Mouse (Mus musculus): ENCODE data around the gene Grid2. TPM values are rescaled to one million over a fixed set of nuclear protein-coding genes. Genes with fewer than 3 reads are reported as not detected.
A peak's percentile ranks its signal among the peaks of the same experiment; 100 is the strongest.

Grid2 gene
- total RNA-seq, 2 experiments from 2014 or later, result not detected

- Histone ChIP-seq H3K4me3 (no peak overlapping the region), H3K27ac (no peak overlapping the region)
- TF ChIP-seq CTCF (IDR thresholded peaks at IDR 0.05), result no peak
- intact Hi-C loops (cut with DNase I), result no loop called here
- DNase-seq, result no peak
Measured at GRCm38 (mm10) chr6:64504394-64504793, 1248.7 kb downstream of the Grid2 start.

DNA sequence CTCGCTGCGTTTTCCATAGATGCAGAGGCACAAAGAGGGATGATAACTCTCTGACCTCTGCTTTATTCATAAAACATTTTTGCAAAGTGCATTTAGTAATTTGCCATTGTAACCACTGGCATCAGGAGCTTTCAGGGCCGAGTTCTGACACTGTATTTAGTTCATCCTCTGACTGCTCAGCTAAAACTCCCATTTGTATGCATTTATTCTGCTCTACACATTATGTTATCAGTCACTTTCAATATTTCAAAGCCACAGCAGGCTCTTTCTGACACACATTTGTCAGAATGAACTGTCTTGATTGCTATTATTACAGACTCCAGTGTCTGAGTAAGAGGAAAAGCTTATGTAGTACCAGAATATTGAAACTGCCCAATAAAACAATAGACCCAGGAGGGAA, 1286.5 kb downstream of the Grid2 start:
- Histone ChIP-seq H3K27ac (no peak overlapping the region), H3K4me3 (no peak overlapping the region)
- intact Hi-C loops (cut with DNase I), result no loop called here
- TF ChIP-seq CTCF (IDR thresholded peaks at IDR 0.05), result no peak
- no peak for DNase-seq

DNA sequence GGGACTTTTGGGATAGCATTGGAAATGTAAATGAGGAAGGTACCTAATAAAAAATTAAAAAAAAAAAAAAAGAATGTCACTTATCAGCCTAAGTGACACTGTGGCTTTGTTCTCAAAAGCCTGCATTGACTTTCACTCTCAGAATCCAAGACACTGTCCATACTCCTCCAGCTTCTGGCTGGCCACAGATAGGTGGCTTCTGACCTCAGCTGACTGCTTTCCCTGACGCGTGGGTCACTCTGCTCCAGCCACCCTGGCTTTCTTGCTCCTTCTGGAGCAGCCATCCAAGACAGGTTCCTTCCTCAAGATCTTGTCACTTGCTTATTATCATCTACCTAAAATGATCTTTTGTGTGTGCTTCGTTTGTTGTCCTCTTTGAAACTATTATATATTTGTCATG, 1298.0 kb downstream of the Grid2 start:
- DNase-seq, result no peak
- H3K27ac ChIP-seq, result no peak overlapping the region
- no peak overlapping the region for H3K4me3 ChIP-seq
- no peak for TF ChIP-seq CTCF (IDR thresholded peaks at IDR 0.05)
- intact Hi-C loops (cut with DNase I), result no loop called here

DNA sequence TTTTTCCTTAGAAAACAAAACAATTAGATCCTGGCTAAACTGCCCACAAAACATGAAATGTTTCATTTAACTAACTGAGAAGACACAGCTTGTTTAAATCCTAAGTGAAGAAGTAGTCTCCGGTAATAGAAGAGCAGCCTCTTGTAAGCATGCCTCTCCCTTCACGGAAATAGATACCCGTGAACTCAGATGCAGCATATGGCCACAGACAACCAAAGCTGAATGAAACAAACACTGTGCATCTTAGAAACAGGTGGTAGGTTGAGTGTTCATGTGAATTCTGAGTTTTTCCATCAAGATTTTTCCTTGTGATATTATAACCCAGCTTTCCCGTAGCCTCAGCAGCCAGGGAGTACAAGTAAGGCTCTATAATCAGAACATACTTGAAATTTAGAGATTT, 1299.5 kb downstream of the Grid2 start:
- no peak for DNase-seq
- no peak for TF ChIP-seq CTCF (IDR thresholded peaks at IDR 0.05)
- Histone ChIP-seq H3K27ac (no peak overlapping the region), H3K4me3 (no peak overlapping the region)
- intact Hi-C loops (cut with DNase I), result no loop called here

DNA sequence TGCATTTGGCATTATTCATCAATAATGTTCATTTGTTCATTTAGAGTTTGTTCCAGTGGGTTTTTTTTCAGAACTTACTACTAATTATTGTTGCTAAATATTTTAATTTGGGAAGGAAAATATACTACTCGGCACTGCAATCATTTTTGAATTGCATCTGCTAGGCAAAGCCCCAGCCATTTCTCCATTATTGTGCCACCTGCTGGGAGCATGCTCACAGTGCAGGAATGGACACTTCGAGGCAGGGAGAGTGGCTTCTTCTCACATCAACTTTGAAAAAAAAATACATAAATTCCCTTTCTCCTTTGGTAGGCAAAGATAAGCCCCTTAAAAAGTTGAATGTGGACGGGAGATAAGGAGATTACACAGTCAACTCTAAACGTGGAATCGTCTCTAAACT, 1312.9 kb downstream of the Grid2 start:
- Histone ChIP-seq H3K27ac (no peak overlapping the region), H3K4me3 (no peak overlapping the region)
- intact Hi-C loops (cut with DNase I), result no loop called here
- no peak for DNase-seq
- peak; percentile 52 for TF ChIP-seq CTCF (IDR thresholded peaks at IDR 0.05)

DNA sequence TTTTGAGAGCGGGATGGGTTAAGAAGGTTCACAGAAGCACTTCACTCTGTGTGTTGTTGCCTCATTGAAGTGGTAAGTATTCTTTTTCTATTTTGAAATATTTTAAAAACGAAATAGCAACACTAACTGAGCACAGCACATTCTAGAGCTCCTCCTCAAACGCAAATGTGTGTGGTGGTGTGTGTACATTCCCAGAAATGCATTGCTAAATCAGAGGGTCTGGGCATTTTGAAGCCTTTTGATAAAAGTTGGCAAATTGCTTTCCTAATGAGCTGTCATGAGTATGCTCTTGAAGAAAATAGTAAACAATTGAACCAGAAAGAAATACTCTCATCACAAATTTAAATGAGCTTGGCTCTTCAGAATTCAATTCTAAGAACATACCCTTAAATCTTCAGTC, 1325.7 kb downstream of the Grid2 start:
- TF ChIP-seq CTCF (IDR thresholded peaks at IDR 0.05), result no peak
- intact Hi-C loops (cut with DNase I), result no loop called here
- H3K27ac ChIP-seq, result no peak overlapping the region
- no peak for DNase-seq
- no peak overlapping the region for H3K4me3 ChIP-seq

DNA sequence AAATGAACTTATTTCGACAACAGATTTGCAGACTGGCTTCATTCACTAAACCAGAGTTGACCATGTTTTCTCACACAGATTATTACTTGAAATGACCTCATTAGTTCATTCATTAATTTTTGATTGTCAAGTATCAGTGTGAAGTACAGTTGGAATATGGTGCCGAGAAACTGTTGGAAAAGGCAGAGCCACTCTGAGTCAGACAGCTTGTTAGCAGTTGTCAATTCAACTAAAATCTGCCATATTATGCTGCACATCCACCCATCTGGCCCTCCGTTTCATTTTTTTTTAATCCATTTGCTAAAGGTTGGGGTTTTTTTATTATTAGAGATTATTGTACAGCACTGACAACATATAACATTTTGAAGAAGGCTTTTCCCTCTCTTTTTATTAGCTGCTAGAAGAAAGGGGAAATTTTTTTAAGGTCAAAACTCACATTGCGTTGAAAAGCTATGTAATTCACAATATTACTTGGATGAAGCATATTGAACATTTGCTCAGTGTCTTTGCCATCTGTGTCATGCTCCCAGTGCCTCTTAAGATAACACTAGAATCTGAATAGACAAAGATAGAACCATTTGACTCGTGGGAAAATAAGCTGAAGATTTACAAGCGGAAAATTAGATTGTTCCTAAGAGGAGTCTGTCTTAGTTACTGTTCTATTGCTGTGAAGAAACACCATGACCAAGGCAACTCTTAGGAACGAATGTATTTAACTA, 1333.0 kb downstream of the Grid2 start:
- H3K27ac ChIP-seq, result no peak overlapping the region
- TF ChIP-seq CTCF (IDR thresholded peaks at IDR 0.05), result no peak
- DNase-seq, result no peak
- H3K4me3 ChIP-seq, result no peak overlapping the region
- intact Hi-C loops (cut with DNase I), result no loop called here

DNA sequence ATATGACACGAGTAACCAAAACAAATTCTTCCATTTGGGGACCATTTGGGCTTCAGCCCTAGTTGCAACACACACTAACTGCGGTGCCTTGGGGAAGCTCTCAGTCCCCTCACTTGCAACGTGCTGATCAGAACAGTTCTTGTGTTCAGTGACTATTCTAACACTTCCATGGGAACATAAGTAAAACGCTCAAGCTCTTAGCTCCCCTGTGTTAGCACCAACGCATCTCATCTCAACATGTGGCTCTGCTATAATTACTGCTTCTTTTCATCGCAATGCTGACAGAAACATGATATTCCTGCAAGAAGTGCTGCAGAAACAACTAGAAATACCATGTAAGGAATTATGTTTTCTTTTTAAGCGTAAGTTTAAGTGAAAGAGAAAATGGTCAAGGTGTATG, 1340.6 kb downstream of the Grid2 start:
- no peak for DNase-seq
- no peak for TF ChIP-seq CTCF (IDR thresholded peaks at IDR 0.05)
- no peak overlapping the region for H3K27ac ChIP-seq
- H3K4me3 ChIP-seq, result no peak overlapping the region
- intact Hi-C loops (cut with DNase I), result no loop called here

- no peak for DNase-seq
- TF ChIP-seq CTCF (IDR thresholded peaks at IDR 0.05), result no peak
- Histone ChIP-seq H3K27ac (no peak overlapping the region), H3K4me3 (no peak overlapping the region)
- intact Hi-C loops (cut with DNase I), result no loop called here
Measured at GRCm38 (mm10) chr6:64596835-64597234, 1341.2 kb downstream of the Grid2 start.

GRCm38 (mm10) chr6:64598144-64598561, 1342.5 kb downstream of the Grid2 start:
- intact Hi-C loops (cut with DNase I), result no loop called here
- no peak for TF ChIP-seq CTCF (IDR thresholded peaks at IDR 0.05)
- no peak overlapping the region for H3K4me3 ChIP-seq
- DNase-seq, result no peak
- no peak overlapping the region for H3K27ac ChIP-seq

GRCm38 (mm10) chr6:64605753-64606152, 1350.1 kb downstream of the Grid2 start:
- no peak for DNase-seq
- Histone ChIP-seq H3K27ac (no peak overlapping the region), H3K4me3 (no peak overlapping the region)
- intact Hi-C loops (cut with DNase I), result no loop called here
- no peak for TF ChIP-seq CTCF (IDR thresholded peaks at IDR 0.05)

GRCm38 (mm10) chr6:64607041-64607440, 1351.4 kb downstream of the Grid2 start:
- H3K4me3 ChIP-seq, result no peak overlapping the region
- no peak overlapping the region for H3K27ac ChIP-seq
- DNase-seq, result no peak
- intact Hi-C loops (cut with DNase I), result no loop called here
- no peak for TF ChIP-seq CTCF (IDR thresholded peaks at IDR 0.05)

- H3K4me3 ChIP-seq, result no peak overlapping the region
- TF ChIP-seq CTCF (IDR thresholded peaks at IDR 0.05), result peak; percentile 35
- DNase-seq, result no peak
- H3K27ac ChIP-seq, result no peak overlapping the region
- intact Hi-C loops (cut with DNase I), result no loop called here
Measured at GRCm38 (mm10) chr6:64607942-64608341, 1352.3 kb downstream of the Grid2 start.

DNA sequence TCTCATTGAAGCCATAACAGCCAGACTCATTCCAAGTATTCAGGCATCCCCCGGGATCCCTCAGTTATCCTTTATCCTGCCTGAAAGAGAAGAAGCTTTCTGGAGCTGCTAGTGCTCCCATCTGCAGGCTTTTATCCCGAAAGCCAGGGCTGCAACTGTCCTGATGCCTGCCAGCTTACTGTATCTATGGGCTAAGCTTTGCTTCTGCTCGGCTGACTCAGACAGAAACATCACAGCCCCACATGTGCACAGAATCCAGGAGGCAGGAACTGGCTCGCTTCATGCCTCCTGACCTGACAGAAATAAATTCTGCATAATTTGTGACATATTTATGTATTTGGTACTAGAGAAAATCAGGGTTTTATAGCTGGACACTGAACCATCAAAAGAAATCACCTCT, 1361.2 kb downstream of the Grid2 start:
- Histone ChIP-seq H3K4me3 (no peak overlapping the region), H3K27ac (0 out of 2 replicates have a peak overlapping the region, but pooled peaks have one; percentile 24)
- no peak for TF ChIP-seq CTCF (IDR thresholded peaks at IDR 0.05)
- peak; percentile 15 for DNase-seq
- intact Hi-C loops (cut with DNase I), result no loop called here

All from gastrocnemius, adult 2 months (tissue).